Mouse (Mus musculus) left cerebral cortex, adult 2 months (tissue): ENCODE data around the gene Rpl13a. TPM values are rescaled to one million over a fixed set of nuclear protein-coding genes. Genes with fewer than 3 reads are reported as not detected.
"Not testable (repeated sequence)": the region's sequence is repeated elsewhere in the genome, so short reads cannot be mapped to it uniquely, and the experiment has no call there.

ENCODE experiments used
- DNase-seq, 2 experiments: peaks; one replicate each; pipeline ENCODE4 v3.0.0; 2021 to 2022; ENCODE audit warnings: low spot score in 2 of 2, mixed read lengths in 1 of 2; ENCODE audit errors: extremely low spot score in 1 of 2
- H3K27ac ChIP-seq: fragments of 200-600 bp; 2 replicates; pipeline ENCODE4 v1.8.1; 2022
- H3K4me3 ChIP-seq: fragments of 200-600 bp; 2 replicates; pipeline ENCODE4 v1.8.1; 2022
- CTCF ChIP-seq: fragments of 200-600 bp; IDR thresholded peaks from 2 replicates; pipeline ENCODE4 v1.8.1; 2022; ENCODE audit warnings: antibody characterized with exemption, mild to moderate bottlenecking, moderate library complexity
- intact Hi-C: fragments of 180-260 bp; cut with DNase I; formaldehyde crosslinking; loops from one replicate; pipeline ENCODE4 v1.15.1; 2025
- total RNA-seq, 2 experiments: library from RNA; stranded (reverse); gene quantifications; 2 replicates each; pipeline ENCODE4 v1.2.3; 2021

The Rpl13a gene
- total RNA-seq, 2 experiments from 2014 or later: 695 to 716 TPM

GRCm38 (mm10) chr7:45105491-45105890, 23.1 kb downstream of the Rpl13a start:
- H3K27ac ChIP-seq: no peak overlapping the region
- H3K4me3 ChIP-seq: no peak overlapping the region
- no peak for DNase-seq
- intact Hi-C loops: no loop called here
- no peak for TF ChIP-seq CTCF

- intact Hi-C loops: no loop called here
- no peak for DNase-seq
- H3K4me3 ChIP-seq: no peak overlapping the region
- H3K27ac ChIP-seq: no peak overlapping the region
- TF ChIP-seq CTCF: no peak
These were observed 23.6 kb downstream of the Rpl13a start for GRCm38 (mm10) chr7:45104941-45105340.

GRCm38 (mm10) chr7:45103652-45104180, 24.8 kb downstream of the Rpl13a start, which contains the start of gene Fcgrt:
TSS of gene Fcgrt (minus strand) at chr7:45103851.
- Histone ChIP-seq H3K4me3 (peak within 1 kb of the TSS; percentile 39), H3K27ac (peak within 1 kb of the TSS; percentile 54; the same call in 1 of the 2 replicates)
- intact Hi-C loops: no loop called here
- DNase-seq: peak; percentile 25 to 46
- TF ChIP-seq CTCF: no peak

- intact Hi-C loops: no loop called here
- no peak for DNase-seq
- Histone ChIP-seq H3K27ac (peak overlapping the region; percentile 54; the same call in 1 of the 2 replicates), H3K4me3 (peak overlapping the region; percentile 39)
- TF ChIP-seq CTCF: no peak
These were observed 25.5 kb downstream of the Rpl13a start for GRCm38 (mm10) chr7:45102940-45103585.

GRCm38 (mm10) chr7:45102441-45102840, 26.1 kb downstream of the Rpl13a start:
- H3K27ac ChIP-seq: no peak overlapping the region
- no peak for TF ChIP-seq CTCF
- DNase-seq: no peak
- peak overlapping the region; percentile 39 for H3K4me3 ChIP-seq
- intact Hi-C loops: no loop called here

DNA sequence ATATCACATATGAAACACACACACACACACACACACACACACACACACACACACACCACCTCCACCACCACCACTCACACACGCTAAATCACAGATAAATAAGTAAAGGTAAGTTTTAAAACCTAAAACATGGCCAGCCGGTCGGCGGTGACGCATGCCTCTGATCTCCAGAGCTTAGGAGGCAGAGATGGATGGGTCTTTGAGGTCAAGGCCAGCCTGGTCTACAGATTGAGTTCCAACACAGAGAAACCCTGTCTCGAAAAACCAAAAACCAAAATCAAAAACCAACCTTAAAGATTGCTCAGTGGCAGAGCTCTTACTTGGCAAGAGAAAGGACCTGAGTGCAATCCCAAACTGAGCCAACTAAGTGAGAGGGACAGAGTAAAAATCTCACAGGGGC, 28.5 kb downstream of the Rpl13a start:
- H3K4me3 ChIP-seq: no peak overlapping the region
- intact Hi-C loops: no loop called here
- H3K27ac ChIP-seq: no peak overlapping the region
- TF ChIP-seq CTCF: no peak
- DNase-seq: no peak

DNA sequence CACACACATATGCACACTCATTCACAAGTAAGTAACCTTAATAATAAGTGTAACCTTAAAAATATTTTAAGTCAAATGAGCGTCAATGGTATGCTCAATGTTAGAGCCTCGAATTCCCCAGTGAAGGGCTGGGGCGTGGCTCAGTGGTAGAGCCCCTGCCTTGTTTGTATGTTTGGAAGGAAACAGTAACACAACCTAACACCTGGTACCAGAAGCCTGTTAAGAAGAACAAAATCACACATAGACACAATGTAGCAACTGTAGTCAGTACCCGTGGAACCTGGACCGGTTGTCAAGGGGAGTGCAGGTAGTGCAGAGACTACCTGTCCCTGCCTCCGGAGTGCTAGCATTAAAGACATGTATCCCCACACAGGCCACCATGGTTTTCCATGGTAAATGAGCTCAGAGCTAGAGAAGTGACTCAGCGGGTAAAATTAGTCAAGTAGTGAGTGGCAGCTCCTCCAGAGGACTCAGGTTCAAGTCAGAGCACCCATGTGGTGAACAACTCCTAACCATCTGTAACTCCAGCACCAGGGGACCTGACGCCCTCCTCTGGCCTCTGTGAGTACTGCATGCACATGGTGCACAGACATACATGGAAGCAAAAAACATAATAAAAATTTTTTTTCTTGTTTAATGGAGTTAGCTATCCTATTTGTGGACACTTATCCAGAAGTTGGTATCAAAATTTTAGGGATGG, 29.9 kb downstream of the Rpl13a start:
- TF ChIP-seq CTCF: peak; percentile 30
- H3K4me3 ChIP-seq: no peak overlapping the region
- H3K27ac ChIP-seq: no peak overlapping the region
- no peak for DNase-seq
- intact Hi-C loops: no loop called here

- H3K4me3 ChIP-seq: no peak overlapping the region
- intact Hi-C loops: no loop called here
- no peak for DNase-seq
- H3K27ac ChIP-seq: no peak overlapping the region
- no peak for TF ChIP-seq CTCF
These were observed 31.1 kb downstream of the Rpl13a start for GRCm38 (mm10) chr7:45097479-45097878.

GRCm38 (mm10) chr7:45095965-45096364, 32.6 kb downstream of the Rpl13a start:
- H3K27ac ChIP-seq, H3K4me3 ChIP-seq, DNase-seq, intact Hi-C loops: not testable (repeated sequence)

DNA sequence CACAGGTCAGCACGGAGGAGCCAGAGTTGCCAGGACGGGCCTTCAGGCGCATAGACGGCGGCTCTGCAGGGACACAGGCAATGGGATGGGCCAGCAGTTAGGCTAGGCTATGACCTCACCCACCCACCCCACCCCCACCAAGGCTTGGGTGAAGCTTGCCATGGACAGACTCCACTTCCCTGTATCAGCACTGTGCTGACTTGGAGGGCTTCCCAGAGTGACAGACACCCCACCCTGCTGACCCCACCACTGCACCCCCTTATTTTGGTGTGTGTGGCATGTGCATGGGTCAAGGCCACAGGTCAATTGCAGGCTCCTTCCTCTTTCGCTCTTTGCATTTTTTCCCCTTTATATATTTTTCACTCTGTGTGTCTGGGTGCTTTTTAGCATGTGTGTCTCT, 33.2 kb downstream of the Rpl13a start:
- Histone ChIP-seq H3K4me3 (no peak overlapping the region), H3K27ac (no peak overlapping the region)
- no peak for DNase-seq
- intact Hi-C loops: no loop called here
- no peak for TF ChIP-seq CTCF

- Histone ChIP-seq H3K27ac (no peak overlapping the region), H3K4me3 (no peak overlapping the region)
- TF ChIP-seq CTCF: no peak
- no peak for DNase-seq
- intact Hi-C loops: no loop called here
These were observed 34.4 kb downstream of the Rpl13a start for GRCm38 (mm10) chr7:45094121-45094520.

DNA sequence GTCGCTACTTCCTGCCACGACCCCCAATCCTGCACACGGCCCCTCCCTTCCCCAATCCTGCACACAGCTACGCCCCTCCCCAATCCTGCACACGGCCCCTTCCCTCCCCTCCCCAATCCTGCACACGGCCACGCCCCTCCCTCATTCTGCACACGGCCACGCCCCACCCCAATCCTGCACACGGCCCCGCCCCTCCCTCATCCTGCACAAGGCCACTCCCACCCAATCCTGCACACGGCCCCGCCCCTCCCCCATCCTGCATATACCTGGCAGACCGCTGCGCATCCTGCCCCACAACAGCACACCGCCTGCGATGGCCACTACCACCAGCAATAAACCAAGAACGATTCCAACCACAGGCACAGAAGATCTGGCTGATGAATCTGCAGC, 35.0 kb downstream of the Rpl13a start:
- intact Hi-C loops: no loop called here
- Histone ChIP-seq H3K27ac (no peak overlapping the region), H3K4me3 (no peak overlapping the region)
- TF ChIP-seq CTCF: no peak
- DNase-seq: no peak
